Mouse (Mus musculus): ENCODE measurements around the gene Hoxa6. TPM values are rescaled to one million over a fixed set of nuclear protein-coding genes. Genes with fewer than 3 reads are reported as not detected.

Hoxa6 gene
- total and polyA plus RNA-seq, 2 experiments from 2014 or later: 6.0 to 12.3 TPM

- Histone ChIP-seq H3K27ac (peak overlapping the region; percentile 79), H3K9me3 (ENCODE audit: low read length) (no peaks in the 10 kb centered on the region), H3K4me1 (ENCODE audit: insufficient read depth, low read length) (no peaks in the 10 kb centered on the region), H3K4me2 (ENCODE audit: low read depth, low read length) (peak overlapping the region; percentile 50), H3K36me3 (ENCODE audit: insufficient read depth, low read length) (no peaks in the 10 kb centered on the region), H3K27me3 (ENCODE audit: insufficient read depth, low read length) (peaks cover 85% of the 10 kb centered on the region), H3K4me3 (ENCODE audit: low read length) (peak overlapping the region; percentile 41), H3K9ac (replicated peaks; ENCODE audit: low read length) (peak overlapping the region; percentile 57)
- DNase-seq (ENCODE audit: low spot score) (no peak), ATAC-seq (no peak)
- TF ChIP-seq CTCF (IDR thresholded peaks at IDR 0.05; ENCODE audit: low read depth): no peak
- WGBS: 9% methylated on average over 8 of the region's 8 CpGs
These were observed 18.6 kb downstream of the Hoxa6 start for GRCm38 (mm10) chr6:52189909-52190308.

- H3K4me1 ChIP-seq (ENCODE audit: insufficient read depth, low read length): 0 out of 2 replicates have a peak, but pooled peaks cover 4% of the 10 kb centered on the region
- peaks cover 85% of the 10 kb centered on the region for H3K27me3 ChIP-seq (ENCODE audit: insufficient read depth, low read length)
- ATAC-seq: no peak
- no peak for DNase-seq (ENCODE audit: low spot score)
- H3K4me3 ChIP-seq (ENCODE audit: low read length): no peak overlapping the region
- H3K9me3 ChIP-seq (ENCODE audit: low read length): no peaks in the 10 kb centered on the region
- H3K27ac ChIP-seq: peak overlapping the region; percentile 79; the same call in 1 of the 2 replicates
- WGBS: 14% methylated on average over 5 of the region's 5 CpGs
- H3K36me3 ChIP-seq (ENCODE audit: insufficient read depth, low read length): no peaks in the 10 kb centered on the region
- no peak for TF ChIP-seq CTCF (IDR thresholded peaks at IDR 0.05; ENCODE audit: low read depth)
- H3K4me2 ChIP-seq (ENCODE audit: low read depth, low read length): peak overlapping the region; percentile 50
- no peak overlapping the region; the same call in 1 of the 2 replicates for H3K9ac ChIP-seq (replicated peaks; ENCODE audit: low read length)
These were observed 19.3 kb downstream of the Hoxa6 start for GRCm38 (mm10) chr6:52189172-52189591.

- TF ChIP-seq CTCF (IDR thresholded peaks at IDR 0.05; ENCODE audit: low read depth): no peak
- Histone ChIP-seq H3K4me3 (ENCODE audit: low read length) (no peak overlapping the region), H3K36me3 (ENCODE audit: insufficient read depth, low read length) (no peaks in the 10 kb centered on the region), H3K9ac (replicated peaks; ENCODE audit: low read length) (no peak overlapping the region), H3K27me3 (ENCODE audit: insufficient read depth, low read length) (peaks cover 92% of the 10 kb centered on the region), H3K9me3 (ENCODE audit: low read length) (no peaks in the 10 kb centered on the region), H3K4me1 (ENCODE audit: insufficient read depth, low read length) (0 out of 2 replicates have a peak, but pooled peaks cover 4% of the 10 kb centered on the region), H3K4me2 (ENCODE audit: low read depth, low read length) (no peak overlapping the region), H3K27ac (no peak overlapping the region)
- WGBS: 14% methylated on average over 1 of the region's 1 CpGs
- ATAC-seq (no peak), DNase-seq (ENCODE audit: low spot score) (no peak)
These were observed 22.0 kb downstream of the Hoxa6 start for GRCm38 (mm10) chr6:52186500-52186899.

- WGBS: 15% methylated on average over 3 of the region's 3 CpGs
- H3K4me2 ChIP-seq (ENCODE audit: low read depth, low read length): no peak overlapping the region
- H3K9ac ChIP-seq (replicated peaks; ENCODE audit: low read length): no peak overlapping the region
- H3K27me3 ChIP-seq (ENCODE audit: insufficient read depth, low read length): peaks cover 93% of the 10 kb centered on the region
- TF ChIP-seq CTCF (IDR thresholded peaks at IDR 0.05; ENCODE audit: low read depth): no peak
- no peak overlapping the region for H3K4me3 ChIP-seq (ENCODE audit: low read length)
- H3K36me3 ChIP-seq (ENCODE audit: insufficient read depth, low read length): no peaks in the 10 kb centered on the region
- no peak for ATAC-seq
- H3K27ac ChIP-seq: no peak overlapping the region; the same call in 1 of the 2 replicates
- no peaks in the 10 kb centered on the region for H3K9me3 ChIP-seq (ENCODE audit: low read length)
- 0 out of 2 replicates have a peak, but pooled peaks cover 4% of the 10 kb centered on the region for H3K4me1 ChIP-seq (ENCODE audit: insufficient read depth, low read length)
- DNase-seq (ENCODE audit: low spot score): no peak
These were observed 22.7 kb downstream of the Hoxa6 start for GRCm38 (mm10) chr6:52185834-52186233.

- no peaks in the 10 kb centered on the region for H3K36me3 ChIP-seq (ENCODE audit: insufficient read depth, low read length)
- DNase-seq (ENCODE audit: low spot score) (no peak), ATAC-seq (no peak)
- H3K27me3 ChIP-seq (ENCODE audit: insufficient read depth, low read length): peaks cover 94% of the 10 kb centered on the region
- 4% methylated on average over 19 of the region's 19 CpGs for WGBS
- no peak for TF ChIP-seq CTCF (IDR thresholded peaks at IDR 0.05; ENCODE audit: low read depth)
- H3K9ac ChIP-seq (replicated peaks; ENCODE audit: low read length): no peak overlapping the region
- no peak overlapping the region; the same call in 1 of the 2 replicates for H3K4me3 ChIP-seq (ENCODE audit: low read length)
- H3K4me2 ChIP-seq (ENCODE audit: low read depth, low read length): peak overlapping the region; percentile 30
- H3K4me1 ChIP-seq (ENCODE audit: insufficient read depth, low read length): 0 out of 2 replicates have a peak, but pooled peaks cover 4% of the 10 kb centered on the region
- no peaks in the 10 kb centered on the region for H3K9me3 ChIP-seq (ENCODE audit: low read length)
- H3K27ac ChIP-seq: 0 out of 2 replicates have a peak overlapping the region, but pooled peaks have one; percentile 45
These were observed 23.3 kb downstream of the Hoxa6 start for GRCm38 (mm10) chr6:52185222-52185621.

GRCm38 (mm10) chr6:52184668-52185067 is 23.9 kb downstream of the Hoxa6 start:
- H3K4me2 ChIP-seq (ENCODE audit: low read depth, low read length): peak overlapping the region; percentile 30; the same call in 1 of the 2 replicates
- 6% methylated on average over 6 of the region's 6 CpGs for WGBS

More at GRCm38 (mm10) chr6:52184668-52185067, 23.9 kb downstream of the Hoxa6 start:
- Histone ChIP-seq H3K9ac (replicated peaks; ENCODE audit: low read length) (no peak overlapping the region), H3K4me1 (ENCODE audit: insufficient read depth, low read length) (0 out of 2 replicates have a peak, but pooled peaks cover 4% of the 10 kb centered on the region), H3K9me3 (ENCODE audit: low read length) (no peaks in the 10 kb centered on the region), H3K36me3 (ENCODE audit: insufficient read depth, low read length) (no peaks in the 10 kb centered on the region), H3K4me3 (ENCODE audit: low read length) (no peak overlapping the region), H3K27ac (peak overlapping the region; percentile 45; the same call in 1 of the 2 replicates), H3K27me3 (ENCODE audit: insufficient read depth, low read length) (peaks cover 93% of the 10 kb centered on the region)
- no peak for DNase-seq (ENCODE audit: low spot score)
- no peak for ATAC-seq
- TF ChIP-seq CTCF (IDR thresholded peaks at IDR 0.05; ENCODE audit: low read depth): no peak
